Mouse (Mus musculus) liver, embryonic 11.5 days (tissue): ENCODE results near the gene Adamts4. TPM values are rescaled to one million over a fixed set of nuclear protein-coding genes. Genes with fewer than 3 reads are reported as not detected.

Experiments used
- polyA plus RNA-seq: library from polyadenylated mRNA; unstranded; fragments of >200 nt; fragmentation: Nextera tagmentation; extraction: Ambion mirVana; gene quantifications from 2 replicates; pipeline ENCODE4 v1.2.1, GENCODE M21; 2014

The Adamts4 gene
- polyA plus RNA-seq, 1 experiment from 2014 or later, result 2.0 TPM

Other genes with a start within 250 kb of the Adamts4 start
- 1.5 and 2.4 TPM in 2 replicates for gene Fcgr4, start 231.5 kb upstream of the Adamts4 start, polyA plus RNA-seq
- 28.7 and 29.8 TPM in 2 replicates for gene Fcgr3, start 185.5 kb upstream of the Adamts4 start, polyA plus RNA-seq
- gene Cfap126, start 136.5 kb upstream of the Adamts4 start, polyA plus RNA-seq, result 1.4 and 2.2 TPM in 2 replicates
- gene Sdhc, start 99.8 kb upstream of the Adamts4 start, polyA plus RNA-seq, result 261 and 281 TPM in 2 replicates
- 0.14 TPM in 1 of 2 replicates, not detected in the other for gene Mpz, start 99.7 kb upstream of the Adamts4 start, polyA plus RNA-seq
- 1.2 and 1.9 TPM in 2 replicates for gene Pcp4l1, start 54.2 kb upstream of the Adamts4 start, polyA plus RNA-seq
- 0.16 TPM in 2 replicates for gene Nr1i3, start 36.5 kb upstream of the Adamts4 start, polyA plus RNA-seq
- 32.3 and 32.4 TPM in 2 replicates for gene Tomm40l, start 27.9 kb upstream of the Adamts4 start, polyA plus RNA-seq
- 2,189 and 2,339 TPM in 2 replicates for gene Apoa2, start 25.4 kb upstream of the Adamts4 start, polyA plus RNA-seq
- gene Fcer1g, start 16.1 kb upstream of the Adamts4 start, polyA plus RNA-seq, result 70.9 and 83.6 TPM in 2 replicates
- gene Ndufs2, start 967 bp downstream of the Adamts4 start, polyA plus RNA-seq, result 256 and 262 TPM in 2 replicates
- gene B4galt3, start 19.9 kb downstream of the Adamts4 start, polyA plus RNA-seq, result 49.0 and 50.6 TPM in 2 replicates
- 131 and 133 TPM in 2 replicates for gene Ppox, start 30.8 kb downstream of the Adamts4 start, polyA plus RNA-seq
- gene Usp21, start 37.6 kb downstream of the Adamts4 start, polyA plus RNA-seq, result 51.0 and 53.1 TPM in 2 replicates
- 83.7 TPM in 2 replicates for gene Ufc1, start 44.6 kb downstream of the Adamts4 start, polyA plus RNA-seq
- gene Dedd, start 78.7 kb downstream of the Adamts4 start, polyA plus RNA-seq, result 34.8 and 37.5 TPM in 2 replicates
- 26.2 and 29.1 TPM in 2 replicates for gene Nit1, start 95.2 kb downstream of the Adamts4 start, polyA plus RNA-seq
- 68.0 and 73.7 TPM in 2 replicates for gene Pfdn2, start 95.2 kb downstream of the Adamts4 start, polyA plus RNA-seq
- 0.66 and 0.77 TPM in 2 replicates for gene Klhdc9, start 110.4 kb downstream of the Adamts4 start, polyA plus RNA-seq
- 0.25 and 0.53 TPM in 2 replicates for gene Nectin4, start 119.7 kb downstream of the Adamts4 start, polyA plus RNA-seq
- gene Arhgap30, start 138.5 kb downstream of the Adamts4 start, polyA plus RNA-seq, result 3.5 and 3.8 TPM in 2 replicates
- gene Usf1, start 160.9 kb downstream of the Adamts4 start, polyA plus RNA-seq, result 51.0 and 53.2 TPM in 2 replicates
- 1.6 and 1.7 TPM in 2 replicates for gene Tstd1, start 168.5 kb downstream of the Adamts4 start, polyA plus RNA-seq
- gene F11r, start 187.1 kb downstream of the Adamts4 start, polyA plus RNA-seq, result 42.0 and 47.8 TPM in 2 replicates